Mouse (Mus musculus) hindbrain, embryonic 13.5 days (tissue): ENCODE results near the gene Szrd1. TPM values are rescaled to one million over a fixed set of nuclear protein-coding genes. Genes with fewer than 3 reads are reported as not detected.

Experiments used
- ATAC-seq: fragments of 200-750 bp; cut with Nextera tagmentation; 2 replicates; pipeline ENCODE4 v1.8.0; 2017; ENCODE audit warnings: moderate TSS enrichment; ENCODE audit not compliant: low FRiP score
- H3K27ac ChIP-seq: fragments of 300-500 bp; sonication (generic); 2 replicates; pipeline ENCODE4 v1.5.1; 2015; ENCODE audit warnings: inconsistent platforms, mild to moderate bottlenecking, moderate library complexity
- H3K27me3 ChIP-seq: fragments of 300-500 bp; sonication (generic); 2 replicates; pipeline ENCODE4 v1.6.1; 2015; ENCODE audit warnings: mild to moderate bottlenecking, inconsistent platforms
- H3K36me3 ChIP-seq: fragments of 300-500 bp; sonication (generic); 2 replicates; pipeline ENCODE4 v1.6.1; 2015; ENCODE audit warnings: mild to moderate bottlenecking, inconsistent platforms
- H3K4me1 ChIP-seq: fragments of 300-500 bp; sonication (generic); replicated peaks from 2 replicates; pipeline ENCODE4 v1.6.1; 2015; ENCODE audit warnings: inconsistent platforms
- H3K4me2 ChIP-seq: fragments of 300-500 bp; sonication (generic); 2 replicates; pipeline ENCODE4 v1.6.1; 2015; ENCODE audit warnings: inconsistent platforms, mild to moderate bottlenecking, moderate library complexity
- H3K4me3 ChIP-seq: fragments of 300-500 bp; sonication (generic); 2 replicates; pipeline ENCODE4 v1.5.1; 2015; ENCODE audit warnings: mild to moderate bottlenecking, inconsistent platforms
- H3K9ac ChIP-seq: fragments of 300-500 bp; sonication (generic); 2 replicates; pipeline ENCODE4 v1.6.1; 2015; ENCODE audit warnings: mild to moderate bottlenecking, inconsistent platforms
- H3K9me3 ChIP-seq: fragments of 300-500 bp; sonication (generic); 2 replicates; pipeline ENCODE4 v1.6.1; 2016; ENCODE audit warnings: inconsistent platforms
- WGBS: fragments of 180-500 bp; shearing (Covaris S2); methylation state at CpG from one replicate; pipeline ENCODE4 v1.1.7; 2015; 5-methylcytosine and 5-hydroxymethylcytosine counted together
- polyA plus RNA-seq: library from polyadenylated mRNA; unstranded; fragments of >200 nt; fragmentation: Nextera tagmentation; extraction: Ambion mirVana; gene quantifications from 2 replicates; pipeline ENCODE4 v1.2.1, GENCODE M21; 2015

Gene Szrd1
- 28.9 and 29.3 TPM in 2 replicates for polyA plus RNA-seq

- ATAC-seq = peak; percentile 94
- Histone ChIP-seq H3K27me3 (peaks cover 5% of the 10 kb centered on the region; the same call in 1 of the 2 replicates), H3K36me3 (no peaks in the 10 kb centered on the region), H3K9ac (peak within 1 kb of the TSS; percentile 86), H3K9me3 (no peaks in the 10 kb centered on the region), H3K4me3 (peak within 1 kb of the TSS; percentile 86), H3K27ac (peak within 1 kb of the TSS; percentile 97), H3K4me2 (peak within 1 kb of the TSS; percentile 89), H3K4me1 (peaks cover 43% of the 10 kb centered on the region)
- WGBS = under 1% methylated on average over 61 of the region's 63 CpGs
These were observed at the start of gene Szrd1 for GRCm38 (mm10) chr4:141139116-141139970. TSS of gene Szrd1 (minus strand) at chr4:141139775.

DNA sequence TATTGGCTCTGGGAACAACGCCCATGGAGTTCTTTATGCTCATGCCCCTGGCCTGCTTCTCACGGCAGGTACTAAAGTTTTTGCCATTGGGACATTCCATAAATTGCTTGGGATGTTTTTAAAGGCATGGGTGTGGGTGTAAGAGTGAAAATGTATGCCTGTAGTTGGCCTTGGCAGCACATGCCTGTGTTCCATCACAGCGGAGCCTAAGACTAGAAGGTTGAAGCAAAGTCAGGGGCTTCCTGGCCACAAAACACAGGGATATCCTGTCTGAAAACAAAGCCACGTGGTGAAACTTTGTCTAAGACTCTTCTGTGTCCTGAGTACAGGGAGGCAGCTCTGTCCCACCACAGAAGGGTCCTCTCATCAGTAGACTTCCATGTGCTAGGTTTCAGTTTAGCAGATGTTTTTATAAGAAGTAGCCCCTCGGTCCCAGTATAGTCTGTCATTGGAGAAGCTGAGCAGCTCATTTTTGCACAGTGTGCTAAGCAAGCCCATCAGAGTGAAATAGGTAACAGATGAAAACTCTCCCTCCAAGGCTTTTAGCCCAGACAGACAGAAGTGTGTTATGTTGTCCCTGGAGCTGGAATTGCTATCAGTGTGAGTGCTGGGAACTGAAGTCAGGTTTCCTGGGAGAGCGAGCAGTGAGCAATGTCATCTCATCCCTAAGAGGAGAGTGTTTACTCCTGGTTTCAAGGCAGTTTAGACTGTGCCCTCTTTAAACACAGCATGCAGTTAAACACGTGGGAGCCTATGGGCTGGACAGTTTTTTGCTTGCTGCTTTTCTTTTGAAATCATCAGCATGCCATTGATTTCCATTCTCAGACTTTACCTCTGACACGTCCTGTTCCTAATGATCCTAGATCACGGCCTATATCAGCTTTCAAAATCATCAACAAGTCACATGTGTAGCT is 47.6 kb upstream of the Szrd1 start:
- Histone ChIP-seq H3K36me3 (peaks cover 29% of the 10 kb centered on the region), H3K4me2 (no peak overlapping the region), H3K4me3 (no peak overlapping the region), H3K9me3 (no peaks in the 10 kb centered on the region), H3K27me3 (no peaks in the 10 kb centered on the region), H3K27ac (peak overlapping the region; percentile 0; the same call in 1 of the 2 replicates), H3K4me1 (peaks cover 17% of the 10 kb centered on the region; the same call in 1 of the 2 replicates), H3K9ac (no peak overlapping the region)
- ATAC-seq = no peak
- WGBS = 76% methylated on average over 9 of the region's 9 CpGs

DNA sequence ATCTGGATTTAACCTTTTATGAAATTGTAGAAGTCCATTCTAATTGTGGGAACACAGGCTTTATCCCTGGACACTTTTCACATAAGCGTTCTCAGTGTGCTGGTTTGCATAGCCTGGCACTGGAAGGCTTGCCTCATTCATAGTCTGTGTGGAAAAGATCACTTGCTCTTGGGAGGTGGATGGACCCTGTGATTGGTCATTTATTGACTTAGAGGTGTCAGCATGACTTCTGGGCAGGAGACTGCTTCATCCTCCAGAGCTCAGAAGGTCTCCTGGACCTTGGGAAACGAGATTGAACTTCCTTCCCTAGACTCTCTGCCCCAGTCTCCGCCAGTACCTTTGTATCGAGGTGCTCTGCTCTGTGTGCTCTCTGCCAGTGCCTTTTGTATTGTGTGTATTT is 44.9 kb upstream of the Szrd1 start:
- Histone ChIP-seq H3K4me3 (no peak overlapping the region), H3K4me1 (peaks cover 26% of the 10 kb centered on the region; the same call in 1 of the 2 replicates), H3K9ac (no peak overlapping the region)

DNA sequence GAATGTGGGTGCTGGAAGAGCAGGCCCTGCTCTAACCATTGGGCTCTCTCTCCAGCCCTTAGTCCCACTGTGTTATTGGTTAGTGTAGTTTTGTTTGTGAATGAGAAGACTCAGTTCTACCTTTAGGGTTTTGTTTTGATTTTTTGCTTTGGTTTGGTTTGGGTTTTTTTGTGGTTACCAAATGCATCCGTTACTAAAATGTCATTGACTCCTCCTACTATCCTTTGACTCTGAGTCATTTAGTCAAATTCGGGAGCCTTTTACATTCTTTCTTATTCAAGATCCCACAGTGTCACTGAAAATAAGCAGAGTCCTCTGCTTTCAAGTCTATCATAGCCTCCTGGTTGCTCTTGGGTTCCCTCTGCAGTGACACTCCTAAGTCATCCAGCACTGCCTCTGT is 44.4 kb upstream of the Szrd1 start:
- Histone ChIP-seq H3K4me1 (peaks cover 31% of the 10 kb centered on the region), H3K9ac (no peak overlapping the region), H3K27ac (no peak overlapping the region), H3K4me2 (no peak overlapping the region), H3K4me3 (no peak overlapping the region), H3K36me3 (peaks cover 33% of the 10 kb centered on the region), H3K9me3 (no peaks in the 10 kb centered on the region), H3K27me3 (no peaks in the 10 kb centered on the region)
- no peak for ATAC-seq
- WGBS = 100% methylated on average over 2 of the region's 2 CpGs

More for the DNA sequence above, 44.9 kb upstream of the Szrd1 start:
- H3K36me3 ChIP-seq = peaks cover 33% of the 10 kb centered on the region
- WGBS = 92% methylated on average over 4 of the region's 4 CpGs
- no peak for ATAC-seq
- H3K27me3 ChIP-seq = no peaks in the 10 kb centered on the region
- H3K9me3 ChIP-seq = no peaks in the 10 kb centered on the region
- H3K4me2 ChIP-seq = no peak overlapping the region
- H3K27ac ChIP-seq = no peak overlapping the region

DNA sequence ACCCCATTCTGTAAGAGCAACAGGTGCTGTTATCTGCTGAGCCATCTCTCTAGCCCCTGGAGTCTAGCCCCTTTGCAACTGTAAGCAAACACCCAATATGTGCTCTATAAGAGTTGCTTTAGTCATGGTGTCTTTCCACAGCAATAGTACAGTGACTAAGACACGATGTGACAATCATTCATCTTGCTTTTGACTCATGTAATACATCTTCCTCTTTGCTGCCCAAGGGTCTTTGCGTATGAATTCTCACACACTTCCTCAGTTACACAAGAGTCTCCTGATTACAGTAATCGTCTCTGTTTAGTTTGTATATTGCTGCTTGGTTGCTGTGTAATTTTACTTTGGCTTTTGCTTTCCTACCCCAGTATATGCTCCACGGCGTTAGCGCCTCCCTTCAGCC is 42.4 kb upstream of the Szrd1 start:
- no peaks in the 10 kb centered on the region for H3K27me3 ChIP-seq
- H3K36me3 ChIP-seq = peaks cover 44% of the 10 kb centered on the region
- WGBS = 96% methylated on average over 6 of the region's 6 CpGs

DNA sequence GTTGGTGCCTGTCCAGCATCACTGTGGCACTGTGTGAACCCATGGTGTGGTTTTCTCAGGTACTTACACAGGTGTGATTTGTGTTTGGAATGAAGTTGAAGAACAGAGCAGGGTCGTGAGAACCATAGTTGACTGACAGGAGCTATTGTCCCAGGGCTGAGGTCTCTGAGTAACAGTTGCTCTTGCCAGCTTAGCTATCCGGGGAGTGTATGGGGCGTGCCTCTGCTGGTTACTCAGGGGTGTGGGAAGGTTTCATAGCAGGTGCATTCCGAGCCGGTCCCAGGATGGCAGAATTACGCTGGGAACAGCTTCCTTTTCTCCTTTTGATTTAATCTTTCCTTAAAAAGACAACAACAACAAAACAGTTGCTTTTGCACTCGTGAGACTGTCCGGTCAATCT is 41.3 kb upstream of the Szrd1 start:
- Histone ChIP-seq H3K36me3 (peaks cover 50% of the 10 kb centered on the region), H3K27me3 (no peaks in the 10 kb centered on the region)
- 81% methylated on average over 8 of the region's 8 CpGs for WGBS

More for the DNA sequence above, 42.4 kb upstream of the Szrd1 start:
- Histone ChIP-seq H3K4me1 (peaks cover 32% of the 10 kb centered on the region), H3K9me3 (no peaks in the 10 kb centered on the region), H3K4me3 (no peak overlapping the region), H3K27ac (no peak overlapping the region), H3K4me2 (no peak overlapping the region), H3K9ac (no peak overlapping the region)
- no peak for ATAC-seq

GRCm38 (mm10) chr4:141178500-141178899 is 38.9 kb upstream of the Szrd1 start:
- no peak overlapping the region for H3K4me2 ChIP-seq
- no peak for ATAC-seq
- no peak overlapping the region for H3K4me3 ChIP-seq
- no peaks in the 10 kb centered on the region for H3K27me3 ChIP-seq
- H3K4me1 ChIP-seq = peaks cover 22% of the 10 kb centered on the region
- WGBS = 62% methylated on average over 4 of the region's 4 CpGs
- H3K27ac ChIP-seq = peak overlapping the region; percentile 12; the same call in 1 of the 2 replicates
- H3K36me3 ChIP-seq = peaks cover 57% of the 10 kb centered on the region
- 0 out of 2 replicates have a peak overlapping the region, but pooled peaks have one; percentile 9 for H3K9ac ChIP-seq
- H3K9me3 ChIP-seq = no peaks in the 10 kb centered on the region

More for the DNA sequence above, 41.3 kb upstream of the Szrd1 start:
- Histone ChIP-seq H3K27ac (no peak overlapping the region), H3K9ac (no peak overlapping the region), H3K4me2 (no peak overlapping the region), H3K4me3 (no peak overlapping the region), H3K4me1 (peaks cover 23% of the 10 kb centered on the region), H3K9me3 (no peaks in the 10 kb centered on the region)
- ATAC-seq = no peak

GRCm38 (mm10) chr4:141176328-141176838 is 36.8 kb upstream of the Szrd1 start:
- Histone ChIP-seq H3K4me2 (no peak overlapping the region), H3K4me1 (peaks cover 21% of the 10 kb centered on the region), H3K27ac (no peak overlapping the region), H3K36me3 (peaks cover 55% of the 10 kb centered on the region), H3K4me3 (no peak overlapping the region), H3K27me3 (no peaks in the 10 kb centered on the region), H3K9ac (no peak overlapping the region), H3K9me3 (no peaks in the 10 kb centered on the region)
- ATAC-seq = no peak
- 89% methylated on average over 10 of the region's 10 CpGs for WGBS

DNA sequence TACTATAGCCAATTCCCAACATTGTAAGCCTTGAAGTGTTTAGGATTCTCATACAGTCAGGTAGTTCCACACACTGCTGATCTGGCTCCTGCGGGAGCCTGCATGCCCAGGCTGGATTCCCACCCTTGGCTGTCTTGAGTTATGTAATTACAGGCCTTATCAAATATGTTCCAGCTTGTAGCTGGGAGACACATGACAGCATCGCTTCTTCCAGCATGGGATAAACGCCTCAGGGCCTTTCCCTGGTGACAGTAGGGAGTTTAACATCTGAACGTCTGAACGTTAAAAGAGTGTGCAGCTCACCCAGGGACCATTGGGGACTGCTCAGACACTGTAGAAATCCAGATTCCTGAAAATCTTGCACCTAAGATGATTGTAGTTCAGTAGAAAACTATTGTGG is 36.2 kb upstream of the Szrd1 start:
- Histone ChIP-seq H3K27me3 (no peaks in the 10 kb centered on the region), H3K36me3 (peaks cover 55% of the 10 kb centered on the region), H3K4me3 (no peak overlapping the region), H3K4me1 (peaks cover 15% of the 10 kb centered on the region), H3K27ac (no peak overlapping the region), H3K9ac (no peak overlapping the region), H3K4me2 (no peak overlapping the region), H3K9me3 (no peaks in the 10 kb centered on the region)
- WGBS = 77% methylated on average over 5 of the region's 5 CpGs
- ATAC-seq = no peak

DNA sequence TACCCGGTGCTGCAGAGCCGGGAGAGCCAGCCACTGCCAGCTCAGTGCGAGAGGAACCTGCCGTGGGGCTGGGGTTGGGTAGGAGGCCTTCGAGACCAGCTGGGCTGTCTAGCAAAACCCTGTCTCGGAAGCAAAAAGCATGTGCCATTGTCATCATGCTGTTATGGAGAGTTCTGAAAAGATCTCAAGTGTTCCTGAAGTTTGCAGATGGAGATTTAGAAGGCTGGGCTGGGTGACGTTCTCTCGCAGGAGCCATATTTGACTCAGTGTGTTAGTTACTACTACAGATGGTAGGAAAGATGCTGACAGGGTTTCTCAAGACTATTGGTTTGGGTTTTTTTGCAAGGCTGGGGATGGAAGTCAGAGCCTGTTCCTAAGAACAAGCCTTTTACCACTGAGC is 32.5 kb upstream of the Szrd1 start:
- Histone ChIP-seq H3K4me3 (no peak overlapping the region), H3K4me1 (0 out of 2 replicates have a peak, but pooled peaks cover 3% of the 10 kb centered on the region), H3K4me2 (no peak overlapping the region), H3K9ac (no peak overlapping the region), H3K36me3 (peaks cover 67% of the 10 kb centered on the region), H3K27ac (no peak overlapping the region), H3K9me3 (no peaks in the 10 kb centered on the region), H3K27me3 (no peaks in the 10 kb centered on the region)
- WGBS = 91% methylated on average over 8 of the region's 8 CpGs
- ATAC-seq = no peak

DNA sequence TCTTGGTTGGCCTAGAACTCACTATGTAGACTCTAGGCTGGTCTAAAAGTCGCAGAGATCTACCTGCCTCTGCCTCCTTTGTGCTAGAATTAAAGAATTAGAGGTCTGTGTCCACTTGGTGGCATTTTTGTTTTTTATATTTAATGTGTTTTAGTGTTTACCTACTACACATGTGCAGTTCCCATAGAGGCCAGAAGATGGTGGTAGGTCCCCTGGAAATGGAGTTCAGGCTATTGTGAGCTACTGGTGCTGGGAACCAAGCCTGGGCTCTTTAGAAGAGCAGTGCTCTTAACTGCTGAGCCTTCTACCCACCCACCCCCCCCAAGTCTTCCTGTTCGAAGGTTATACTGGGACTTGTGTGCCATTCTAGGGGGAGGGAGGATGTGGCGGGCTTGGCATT is 27.6 kb upstream of the Szrd1 start:
- H3K9me3 ChIP-seq = peaks cover 9% of the 10 kb centered on the region; the same call in 1 of the 2 replicates
- H3K4me2 ChIP-seq = no peak overlapping the region
- H3K4me3 ChIP-seq = no peak overlapping the region
- WGBS = 99% methylated on average over 3 of the region's 3 CpGs
- H3K36me3 ChIP-seq = peaks cover 45% of the 10 kb centered on the region
- H3K27me3 ChIP-seq = no peaks in the 10 kb centered on the region
- no peak overlapping the region for H3K27ac ChIP-seq
- ATAC-seq = no peak
- H3K4me1 ChIP-seq = no peaks in the 10 kb centered on the region
- no peak overlapping the region for H3K9ac ChIP-seq
